Mouse (Mus musculus) hindbrain, embryonic 15.5 days (tissue): ENCODE data around the gene Myh9. TPM values are rescaled to one million over a fixed set of nuclear protein-coding genes. Genes with fewer than 3 reads are reported as not detected.

Experiments used
- ATAC-seq: fragments of 200-750 bp; cut with Nextera tagmentation; 2 replicates; pipeline ENCODE4 v1.8.0; 2017; ENCODE audit warnings: low read depth, moderate number of reproducible peaks, moderate TSS enrichment; ENCODE audit not compliant: low FRiP score
- H3K27ac ChIP-seq: fragments of 300-500 bp; sonication (generic); replicated peaks from 2 replicates; pipeline ENCODE4 v1.5.1; 2015; ENCODE audit warnings: mild to moderate bottlenecking, inconsistent platforms
- H3K27me3 ChIP-seq: fragments of 300-500 bp; sonication (generic); 2 replicates; pipeline ENCODE4 v1.6.1; 2015; ENCODE audit warnings: control low read depth, inconsistent platforms
- H3K36me3 ChIP-seq: fragments of 300-500 bp; sonication (generic); 2 replicates; pipeline ENCODE4 v1.6.1; 2015; ENCODE audit warnings: control low read depth, inconsistent platforms
- H3K4me1 ChIP-seq: fragments of 300-500 bp; sonication (generic); replicated peaks from 2 replicates; pipeline ENCODE4 v1.6.1; 2015; ENCODE audit warnings: control low read depth, inconsistent platforms
- H3K4me2 ChIP-seq: fragments of 300-500 bp; sonication (generic); 2 replicates; pipeline ENCODE4 v1.6.1; 2015; ENCODE audit warnings: moderate library complexity, mild to moderate bottlenecking, inconsistent platforms
- H3K4me3 ChIP-seq: fragments of 300-500 bp; sonication (generic); 2 replicates; pipeline ENCODE4 v1.5.1; 2015; ENCODE audit warnings: mild to moderate bottlenecking, inconsistent platforms
- H3K9ac ChIP-seq: fragments of 300-500 bp; sonication (generic); 2 replicates; pipeline ENCODE4 v1.6.1; 2015; ENCODE audit warnings: inconsistent platforms
- H3K9me3 ChIP-seq: fragments of 300-500 bp; sonication (generic); 2 replicates; pipeline ENCODE4 v1.6.1; 2016; ENCODE audit warnings: control low read depth, inconsistent platforms
- WGBS: fragments of 180-500 bp; shearing (Covaris S2); methylation state at CpG from one replicate; pipeline ENCODE4 v1.1.7; 2015; 5-methylcytosine and 5-hydroxymethylcytosine counted together
- polyA plus RNA-seq: library from polyadenylated mRNA; unstranded; fragments of >200 nt; fragmentation: Nextera tagmentation; extraction: Ambion mirVana; gene quantifications from 2 replicates; pipeline ENCODE4 v1.2.1, GENCODE M21; 2015

Myh9 gene
- polyA plus RNA-seq = 11.8 and 12.0 TPM in 2 replicates

GRCm38 (mm10) chr15:77842047-77842843, at the start of gene Myh9:
Myh9 (minus strand) TSS chr15:77842175.
- peak within 1 kb of the TSS; percentile 81 for H3K4me3 ChIP-seq
- no peaks in the 10 kb centered on the region for H3K9me3 ChIP-seq
- peak; percentile 100 for ATAC-seq
- peak within 1 kb of the TSS; percentile 88 for H3K27ac ChIP-seq
- peaks cover 34% of the 10 kb centered on the region for H3K4me1 ChIP-seq
- peak within 1 kb of the TSS; percentile 86 for H3K4me2 ChIP-seq
- no peaks in the 10 kb centered on the region for H3K36me3 ChIP-seq
- H3K27me3 ChIP-seq = no peaks in the 10 kb centered on the region
- H3K9ac ChIP-seq = peak within 1 kb of the TSS; percentile 80
- under 1% methylated on average over 46 of the region's 46 CpGs for WGBS

- Histone ChIP-seq H3K27me3 (no peaks in the 10 kb centered on the region), H3K36me3 (no peaks in the 10 kb centered on the region), H3K4me1 (no peaks in the 10 kb centered on the region), H3K4me3 (no peak overlapping the region), H3K4me2 (no peak overlapping the region), H3K9me3 (no peaks in the 10 kb centered on the region), H3K27ac (no peak overlapping the region), H3K9ac (no peak overlapping the region)
- ATAC-seq = no peak
- 87% methylated on average over 8 of the region's 8 CpGs for WGBS
These were observed 49.8 kb upstream of the Myh9 start for GRCm38 (mm10) chr15:77891766-77892165.

DNA sequence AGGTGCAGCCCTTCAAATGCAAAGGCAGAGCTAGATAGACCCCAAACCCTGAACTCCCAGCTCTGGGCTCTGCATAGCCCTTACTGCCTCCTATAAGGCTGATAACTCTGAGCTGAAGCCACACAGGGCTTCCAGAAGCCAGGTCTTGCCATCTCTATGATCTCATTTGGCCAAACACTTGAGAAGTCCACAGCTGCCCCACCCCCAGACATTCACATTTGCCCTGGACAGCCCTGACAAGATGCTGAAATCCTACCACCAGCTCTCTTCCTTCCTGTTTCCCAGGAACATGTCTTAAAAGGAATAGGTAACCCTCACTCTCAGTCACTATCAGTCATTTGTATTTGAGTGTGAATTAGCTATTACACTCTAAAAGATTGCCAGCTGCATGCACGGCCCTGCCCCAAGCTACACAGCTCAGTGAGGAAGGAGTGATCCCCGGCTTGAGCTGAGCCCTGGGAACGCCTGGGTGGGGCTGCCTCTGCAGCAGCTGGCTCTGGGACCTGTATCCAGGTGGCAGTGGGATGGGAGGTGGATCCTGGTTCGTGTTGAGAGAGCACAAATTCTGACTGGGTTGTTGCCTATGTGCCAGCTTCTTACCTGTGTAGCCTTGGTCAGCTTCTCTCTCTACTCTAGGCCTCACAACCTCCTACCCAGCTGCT, 47.9 kb upstream of the Myh9 start:
- Histone ChIP-seq H3K9ac (no peak overlapping the region), H3K4me2 (no peak overlapping the region), H3K27me3 (no peaks in the 10 kb centered on the region), H3K27ac (no peak overlapping the region), H3K36me3 (no peaks in the 10 kb centered on the region), H3K4me1 (no peaks in the 10 kb centered on the region), H3K9me3 (no peaks in the 10 kb centered on the region), H3K4me3 (no peak overlapping the region)
- 51% methylated on average over 4 of the region's 4 CpGs for WGBS
- ATAC-seq = no peak

- no peaks in the 10 kb centered on the region for H3K36me3 ChIP-seq
- 63% methylated on average over 7 of the region's 7 CpGs for WGBS
These were observed 46.3 kb upstream of the Myh9 start for GRCm38 (mm10) chr15:77888286-77888685.

GRCm38 (mm10) chr15:77887093-77887488, 45.1 kb upstream of the Myh9 start:
- Histone ChIP-seq H3K36me3 (no peaks in the 10 kb centered on the region), H3K4me3 (no peak overlapping the region), H3K9me3 (no peaks in the 10 kb centered on the region), H3K4me1 (no peaks in the 10 kb centered on the region), H3K27ac (no peak overlapping the region), H3K27me3 (no peaks in the 10 kb centered on the region), H3K4me2 (no peak overlapping the region), H3K9ac (no peak overlapping the region)
- no peak for ATAC-seq
- 42% methylated on average over 1 of the region's 1 CpGs for WGBS

More at GRCm38 (mm10) chr15:77888286-77888685, 46.3 kb upstream of the Myh9 start:
- Histone ChIP-seq H3K9me3 (no peaks in the 10 kb centered on the region), H3K27me3 (no peaks in the 10 kb centered on the region), H3K4me2 (no peak overlapping the region), H3K4me1 (no peaks in the 10 kb centered on the region), H3K9ac (no peak overlapping the region), H3K27ac (no peak overlapping the region), H3K4me3 (no peak overlapping the region)
- ATAC-seq = no peak

- Histone ChIP-seq H3K27ac (no peak overlapping the region), H3K9ac (no peak overlapping the region), H3K4me3 (no peak overlapping the region), H3K4me1 (no peaks in the 10 kb centered on the region), H3K9me3 (no peaks in the 10 kb centered on the region), H3K36me3 (no peaks in the 10 kb centered on the region), H3K4me2 (no peak overlapping the region), H3K27me3 (no peaks in the 10 kb centered on the region)
- 94% methylated on average over 4 of the region's 5 CpGs for WGBS
- ATAC-seq = no peak
These were observed 44.6 kb upstream of the Myh9 start for GRCm38 (mm10) chr15:77886369-77887092.

GRCm38 (mm10) chr15:77885945-77886344, 44.0 kb upstream of the Myh9 start:
- Histone ChIP-seq H3K4me1 (no peaks in the 10 kb centered on the region), H3K4me3 (no peak overlapping the region), H3K9me3 (no peaks in the 10 kb centered on the region), H3K9ac (no peak overlapping the region), H3K36me3 (no peaks in the 10 kb centered on the region), H3K4me2 (no peak overlapping the region), H3K27ac (no peak overlapping the region), H3K27me3 (no peaks in the 10 kb centered on the region)
- WGBS = 79% methylated on average over 4 of the region's 4 CpGs
- ATAC-seq = no peak

- 84% methylated on average over 6 of the region's 6 CpGs for WGBS
- no peak overlapping the region for H3K4me3 ChIP-seq
- no peak overlapping the region for H3K27ac ChIP-seq
- no peaks in the 10 kb centered on the region for H3K27me3 ChIP-seq
- no peaks in the 10 kb centered on the region for H3K4me1 ChIP-seq
- ATAC-seq = no peak
- H3K9me3 ChIP-seq = no peaks in the 10 kb centered on the region
- no peak overlapping the region for H3K9ac ChIP-seq
- no peak overlapping the region for H3K4me2 ChIP-seq
- H3K36me3 ChIP-seq = no peaks in the 10 kb centered on the region
These were observed 43.2 kb upstream of the Myh9 start for GRCm38 (mm10) chr15:77885159-77885558.

DNA sequence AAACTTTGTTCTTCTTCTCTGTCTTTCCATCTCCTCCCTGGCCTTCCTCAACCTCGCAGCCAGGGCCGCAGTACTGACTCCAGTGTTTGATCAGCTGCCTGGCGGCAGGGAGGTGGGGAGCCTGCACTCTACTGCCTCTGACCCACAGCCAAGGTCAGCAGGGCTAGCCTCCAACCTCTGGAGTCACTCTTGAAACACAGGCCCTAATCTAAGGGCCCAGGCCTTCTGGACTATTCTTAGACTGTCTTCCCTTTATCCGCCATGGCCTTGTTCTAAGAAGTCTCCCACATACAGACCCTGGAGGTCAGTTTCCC, 41.7 kb upstream of the Myh9 start:
- no peaks in the 10 kb centered on the region for H3K36me3 ChIP-seq
- no peak for ATAC-seq

DNA sequence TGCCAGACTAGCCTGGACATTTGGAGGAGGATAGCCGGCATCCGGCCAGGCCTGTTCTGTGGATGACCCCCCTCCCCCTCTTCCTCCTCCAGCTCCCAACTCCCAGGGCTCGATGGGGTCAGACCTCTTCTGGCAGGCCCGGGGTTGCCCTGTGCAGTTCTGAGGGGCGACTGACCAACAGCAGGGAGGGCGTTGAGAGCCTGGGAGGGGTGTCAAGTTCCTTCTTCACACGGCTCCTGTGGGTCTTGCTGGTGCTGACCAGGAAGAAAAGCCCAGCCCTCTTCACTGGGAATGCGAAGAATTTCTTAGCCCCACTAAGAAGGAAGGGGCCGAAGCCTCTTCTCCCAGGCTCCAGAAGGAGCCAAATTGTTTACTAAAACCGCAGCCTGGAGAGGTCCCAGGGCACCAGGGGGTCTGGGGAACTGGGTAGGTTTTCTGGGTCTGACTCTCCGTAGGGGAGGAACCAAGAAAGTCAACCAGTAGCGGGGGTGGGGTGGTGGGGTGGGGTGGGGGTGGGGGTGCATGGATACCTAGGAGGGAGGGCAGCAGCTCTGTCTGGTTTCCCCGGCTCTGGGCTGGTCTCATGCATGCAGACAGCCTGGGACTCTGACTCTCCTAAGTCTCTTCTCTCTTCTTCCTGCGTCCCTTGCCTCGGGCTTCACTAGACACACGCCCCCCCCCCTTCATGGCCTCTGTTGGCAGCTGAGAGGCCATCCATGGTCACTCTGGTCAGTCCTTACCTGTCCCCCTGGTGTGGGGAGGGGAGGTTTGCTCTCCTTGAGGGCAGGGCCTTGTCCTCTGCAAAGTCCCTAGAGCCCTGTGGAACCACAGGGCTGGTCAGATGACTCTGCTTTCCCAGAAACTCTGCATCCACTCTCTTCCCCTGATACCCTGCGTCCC, 41.1 kb upstream of the Myh9 start:
- Histone ChIP-seq H3K4me1 (no peaks in the 10 kb centered on the region), H3K27ac (0 out of 2 replicates have a peak overlapping the region, but pooled peaks have one; percentile 5), H3K27me3 (no peaks in the 10 kb centered on the region), H3K9me3 (no peaks in the 10 kb centered on the region), H3K9ac (no peak overlapping the region), H3K36me3 (no peaks in the 10 kb centered on the region), H3K4me2 (no peak overlapping the region), H3K4me3 (no peak overlapping the region)
- ATAC-seq = no peak
- 20% methylated on average over 17 of the region's 17 CpGs for whole genome bisulfite sequencing

More for the DNA sequence above, 41.7 kb upstream of the Myh9 start:
- Histone ChIP-seq H3K4me1 (no peaks in the 10 kb centered on the region), H3K27ac (0 out of 2 replicates have a peak overlapping the region, but pooled peaks have one; percentile 5), H3K9ac (no peak overlapping the region), H3K9me3 (no peaks in the 10 kb centered on the region), H3K4me2 (no peak overlapping the region), H3K4me3 (no peak overlapping the region), H3K27me3 (no peaks in the 10 kb centered on the region)
- 71% methylated on average over 4 of the region's 4 CpGs for WGBS

DNA sequence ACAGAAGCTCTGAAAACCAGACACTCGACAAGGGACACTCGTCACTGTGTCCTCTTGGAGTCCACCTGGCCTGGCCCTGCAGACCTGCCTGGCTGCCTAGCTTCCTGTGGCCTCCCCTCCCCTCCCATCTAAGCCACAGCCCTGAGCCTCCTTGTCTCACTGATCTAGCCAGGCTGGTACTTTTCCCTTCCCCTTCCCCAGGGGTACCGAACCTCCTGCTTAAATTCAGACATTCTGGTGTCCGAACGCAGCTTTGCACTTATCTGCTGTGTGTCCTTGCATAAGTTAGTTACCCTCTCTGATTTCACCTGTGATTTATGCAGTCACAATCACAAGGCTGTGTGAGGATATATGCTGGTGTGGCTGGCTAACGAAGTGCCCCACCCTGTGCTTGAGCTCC, 40.3 kb upstream of the Myh9 start:
- Histone ChIP-seq H3K27ac (no peak overlapping the region), H3K9me3 (no peaks in the 10 kb centered on the region), H3K9ac (no peak overlapping the region), H3K4me3 (no peak overlapping the region), H3K27me3 (no peaks in the 10 kb centered on the region), H3K4me2 (no peak overlapping the region), H3K4me1 (no peaks in the 10 kb centered on the region), H3K36me3 (no peaks in the 10 kb centered on the region)
- ATAC-seq = no peak
- 73% methylated on average over 6 of the region's 6 CpGs for WGBS
